ENCODE assay signal across 27 mouse cellular contexts in the genomic region with DNA sequence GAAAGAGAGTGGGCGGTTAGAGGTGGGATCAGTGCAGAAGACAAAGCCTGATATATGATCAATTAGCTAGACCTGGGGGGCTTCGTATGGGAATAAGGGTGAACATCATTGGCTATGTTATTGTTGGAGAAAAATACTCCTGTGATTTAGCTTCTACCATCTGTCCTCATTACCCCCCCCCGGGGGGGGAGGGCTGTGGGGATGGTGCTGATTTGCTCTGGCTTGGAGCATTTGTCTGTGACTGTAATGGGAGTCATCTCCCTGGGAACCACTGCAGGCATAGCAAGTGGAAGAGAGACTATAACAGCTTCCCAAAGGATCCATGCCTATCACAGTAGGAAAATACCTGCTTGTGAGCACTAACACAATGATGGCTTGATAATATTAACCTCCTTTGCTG.
DNase-seq lines count a peak whose midpoint lies in the region; ATAC-seq lines count a peak whose summit lies in the region.
"Had no signal": no experiment of that assay in that cellular context is flagged by ENCODE, and none has a peak within 500 bp of the region (broad histone marks: within the 10 kb centered on the region; RNA-seq: fewer than 3 reads in every experiment).

No protein-coding gene starts in this region.

- H3K9ac ChIP-seq in hindbrain, embryonic 11.5 days (ENCODE audit: low read depth, low read length), result no peak overlapping the region
- H3K9ac ChIP-seq in hindbrain, embryonic 14.5 days, result no peak overlapping the region
- H3K9ac ChIP-seq in midbrain, embryonic 12.5 days (replicated peaks), result no peak overlapping the region
- H3K9ac ChIP-seq: embryonic facial prominence, embryonic 12.5 days; forebrain, embryonic 13.5 days; heart, embryonic 13.5 days; hindbrain, embryonic 15.5 days had no signal

- no peaks in the 10 kb centered on the region for H3K4me1 ChIP-seq in hindbrain, embryonic 11.5 days (replicated peaks; ENCODE audit: control insufficient read depth, insufficient read depth, low read length)
- H3K4me1 ChIP-seq in hindbrain, embryonic 14.5 days (replicated peaks; ENCODE audit: control insufficient read depth, insufficient read depth, low read length), result 0 out of 2 replicates have a peak, but pooled peaks cover 5% of the 10 kb centered on the region
- H3K4me1 ChIP-seq in midbrain, embryonic 12.5 days, result peaks cover 4% of the 10 kb centered on the region; the same call in 1 of the 2 replicates
- peaks cover 9% of the 10 kb centered on the region for H3K4me1 ChIP-seq in midbrain, embryonic 10.5 days
- H3K4me1 ChIP-seq: hindbrain, embryonic 15.5 days had no signal

- H3K9me3 ChIP-seq in hindbrain, embryonic 11.5 days (ENCODE audit: control insufficient read depth, low read length), result no peaks in the 10 kb centered on the region
- H3K9me3 ChIP-seq in hindbrain, embryonic 14.5 days (ENCODE audit: control insufficient read depth, low read length), result no peaks in the 10 kb centered on the region
- H3K9me3 ChIP-seq in midbrain, embryonic 12.5 days, result no peaks in the 10 kb centered on the region
- H3K9me3 ChIP-seq in midbrain, embryonic 10.5 days (replicated peaks), result no peaks in the 10 kb centered on the region
- H3K9me3 ChIP-seq: embryonic facial prominence, embryonic 12.5 days; forebrain, embryonic 10.5 days; forebrain, embryonic 13.5 days; heart, embryonic 10.5 days; heart, embryonic 13.5 days; hindbrain, embryonic 15.5 days had no signal

- 81% methylated on average over 3 of the region's 3 CpGs for WGBS in hindbrain, embryonic 11.5 days
- 83% methylated on average over 3 of the region's 3 CpGs for WGBS in hindbrain, embryonic 14.5 days
- 93% methylated on average over 3 of the region's 3 CpGs for WGBS in midbrain, embryonic 12.5 days
- 79% methylated on average over 3 of the region's 3 CpGs for WGBS in midbrain, embryonic 10.5 days

- no peaks in the 10 kb centered on the region for H3K36me3 ChIP-seq in hindbrain, embryonic 11.5 days (ENCODE audit: control insufficient read depth, insufficient read depth, low read length)
- no peaks in the 10 kb centered on the region for H3K36me3 ChIP-seq in hindbrain, embryonic 14.5 days (replicated peaks; ENCODE audit: control insufficient read depth, insufficient read depth)
- no peaks in the 10 kb centered on the region for H3K36me3 ChIP-seq in midbrain, embryonic 12.5 days
- no peaks in the 10 kb centered on the region for H3K36me3 ChIP-seq in midbrain, embryonic 10.5 days
- H3K36me3 ChIP-seq: embryonic facial prominence, embryonic 12.5 days; forebrain, embryonic 10.5 days; G1E; heart, embryonic 10.5 days; heart, embryonic 13.5 days; hindbrain, embryonic 15.5 days had no signal

- peak; percentile 47; the same call in 1 of the 2 replicates for ATAC-seq in hindbrain, embryonic 11.5 days (ENCODE audit: low FRiP score)
- ATAC-seq in hindbrain, embryonic 14.5 days (ENCODE audit: low FRiP score), result no peak
- peak; percentile 30; the same call in 1 of the 2 replicates for ATAC-seq in midbrain, embryonic 12.5 days (ENCODE audit: low FRiP score, low read depth)
- ATAC-seq: forebrain, embryonic 16.5 days; Patski had no signal

- no peak overlapping the region for H3K4me3 ChIP-seq in hindbrain, embryonic 11.5 days (ENCODE audit: low read depth, low read length)
- H3K4me3 ChIP-seq in hindbrain, embryonic 14.5 days (replicated peaks; ENCODE audit: low read length), result no peak overlapping the region
- H3K4me3 ChIP-seq in midbrain, embryonic 12.5 days, result no peak overlapping the region
- H3K4me3 ChIP-seq in midbrain, embryonic 10.5 days, result no peak overlapping the region
- H3K4me3 ChIP-seq: embryonic facial prominence, embryonic 12.5 days; forebrain, embryonic 10.5 days; forebrain, embryonic 13.5 days; heart, adult 2 months; heart, embryonic 10.5 days; heart, embryonic 13.5 days; hindbrain, embryonic 15.5 days had no signal

- DNase-seq in hindbrain, embryonic 11.5 days (ENCODE audit: low spot score), result peak; percentile 23
- DNase-seq in hindbrain, embryonic 14.5 days (ENCODE audit: low spot score), result no peak
- no peak for DNase-seq in midbrain, embryonic 10.5 days (ENCODE audit: low spot score)
- DNase-seq in retina, postnatal 1 day, result peak; percentile 14
- no peak for DNase-seq in retina, embryonic 14.5 days (ENCODE audit: low spot score)
- DNase-seq: adrenal gland, postnatal 10 days; adrenal gland, postnatal 36 days; B cell, adult 2 months; cerebellum, adult 18-20 months; cerebellum, adult 9-10 months; cerebellum, postnatal 14 days; gastrocnemius, postnatal 10 days; gastrocnemius, postnatal 36 days; heart, adult 2 months; heart, postnatal 14 days; heart, postnatal 4 days had no signal

- H3K27ac ChIP-seq in hindbrain, embryonic 11.5 days (ENCODE audit: low read depth, low read length), result no peak overlapping the region
- H3K27ac ChIP-seq in hindbrain, embryonic 14.5 days, result no peak overlapping the region
- H3K27ac ChIP-seq in midbrain, embryonic 12.5 days (replicated peaks), result no peak overlapping the region
- no peak overlapping the region for H3K27ac ChIP-seq in midbrain, embryonic 10.5 days (replicated peaks)
- H3K27ac ChIP-seq: embryonic facial prominence, embryonic 12.5 days; forebrain, embryonic 10.5 days; forebrain, embryonic 13.5 days; heart, adult 2 months; heart, embryonic 10.5 days; heart, embryonic 13.5 days; hindbrain, embryonic 15.5 days had no signal

- no peak overlapping the region for H3K4me2 ChIP-seq in hindbrain, embryonic 11.5 days (replicated peaks; ENCODE audit: low read depth, low read length)
- H3K4me2 ChIP-seq in hindbrain, embryonic 14.5 days (replicated peaks), result no peak overlapping the region
- no peak overlapping the region for H3K4me2 ChIP-seq in midbrain, embryonic 12.5 days (replicated peaks)
- H3K4me2 ChIP-seq: embryonic facial prominence, embryonic 12.5 days; forebrain, embryonic 13.5 days; heart, embryonic 13.5 days; hindbrain, embryonic 15.5 days had no signal

- no peaks in the 10 kb centered on the region for H3K27me3 ChIP-seq in hindbrain, embryonic 11.5 days (ENCODE audit: control insufficient read depth, insufficient read depth, low read length)
- no peaks in the 10 kb centered on the region for H3K27me3 ChIP-seq in hindbrain, embryonic 14.5 days (ENCODE audit: control insufficient read depth, insufficient read depth, low read length)
- H3K27me3 ChIP-seq in midbrain, embryonic 12.5 days, result no peaks in the 10 kb centered on the region
- H3K27me3 ChIP-seq in midbrain, embryonic 10.5 days (ENCODE audit: low read depth, poor library complexity, severe bottlenecking), result no peaks in the 10 kb centered on the region
- H3K27me3 ChIP-seq: CH12.LX; embryonic facial prominence, embryonic 12.5 days; forebrain, embryonic 13.5 days; heart, embryonic 13.5 days; hindbrain, embryonic 15.5 days; Patski had no signal

Comparison
In these comparisons a context has a peak if more than half of its experiments do, and no peak if none do; other contexts are left out.
1. DNase-seq: peak in hindbrain, embryonic 11.5 days (single experiment) and retina, postnatal 1 day (single experiment); none in hindbrain, embryonic 14.5 days (single experiment), midbrain, embryonic 10.5 days (single experiment) and retina, embryonic 14.5 days (single experiment).